14 mouse cellular contexts compared by ENCODE assay signal in the genomic region with DNA sequence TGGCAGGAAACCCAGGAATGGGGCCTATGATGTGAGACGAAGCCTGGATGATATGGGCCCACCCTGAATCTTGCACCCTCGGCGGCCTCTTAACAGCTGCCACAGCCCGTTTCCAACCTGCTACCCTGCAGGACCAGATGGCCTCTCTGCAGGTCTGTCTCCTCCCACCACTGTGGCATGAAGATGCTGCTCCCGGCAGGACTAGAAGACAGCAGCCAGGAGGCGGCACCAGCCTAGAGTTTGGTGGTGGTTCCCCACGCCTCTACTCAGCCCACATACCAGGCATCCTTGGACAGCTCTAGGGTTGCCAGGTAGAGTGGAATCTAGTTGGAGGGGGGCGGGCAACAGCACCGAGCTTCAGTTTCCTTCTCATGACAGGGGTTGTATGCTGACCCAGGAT.
DNase-seq lines count a peak whose midpoint lies in the region; ATAC-seq lines count a peak whose summit lies in the region.
"Had no signal": no experiment of that assay in that cellular context is flagged by ENCODE, and none has a peak within 500 bp of the region (broad histone marks: within the 10 kb centered on the region; RNA-seq: fewer than 3 reads in every experiment).

No protein-coding gene starts in this region.

- no peak overlapping the region for H3K27ac ChIP-seq in forebrain, embryonic 11.5 days (ENCODE audit: low read depth, low read length)
- no peak overlapping the region for H3K27ac ChIP-seq in forebrain, embryonic 16.5 days (ENCODE audit: low read length)
- H3K27ac ChIP-seq: heart, embryonic 13.5 days; midbrain, embryonic 10.5 days had no signal

- H3K27me3 ChIP-seq in forebrain, embryonic 11.5 days (ENCODE audit: control insufficient read depth, insufficient read depth, low read length) = no peaks in the 10 kb centered on the region
- H3K27me3 ChIP-seq in forebrain, embryonic 16.5 days (replicated peaks; ENCODE audit: control insufficient read depth, insufficient read depth, low read length) = no peaks in the 10 kb centered on the region
- H3K27me3 ChIP-seq: heart, embryonic 13.5 days had no signal

- ATAC-seq in forebrain, embryonic 11.5 days (replicated peaks; ENCODE audit: low FRiP score) = 0 out of 2 replicates have a peak, but pooled peaks have one; percentile 18
- ATAC-seq in forebrain, embryonic 16.5 days = no peak
- no peak for ATAC-seq in erythroblast, adult 5-6 weeks (replicated peaks; ENCODE audit: low FRiP score, poor library complexity, severe bottlenecking)
- ATAC-seq: liver, postnatal 0 days had no signal

- H3K4me1 ChIP-seq in forebrain, embryonic 11.5 days (replicated peaks; ENCODE audit: control insufficient read depth, insufficient read depth, low read length) = no peaks in the 10 kb centered on the region
- H3K4me1 ChIP-seq in forebrain, embryonic 16.5 days (replicated peaks; ENCODE audit: control insufficient read depth, insufficient read depth, low read length) = no peaks in the 10 kb centered on the region
- H3K4me1 ChIP-seq: heart, embryonic 13.5 days; midbrain, embryonic 10.5 days had no signal

- H3K9me3 ChIP-seq in forebrain, embryonic 11.5 days (ENCODE audit: control insufficient read depth, low read length) = no peaks in the 10 kb centered on the region
- H3K9me3 ChIP-seq in forebrain, embryonic 16.5 days (ENCODE audit: control insufficient read depth, low read length) = no peaks in the 10 kb centered on the region
- H3K9me3 ChIP-seq: heart, embryonic 13.5 days; midbrain, embryonic 10.5 days had no signal

- DNase-seq in forebrain, embryonic 11.5 days (ENCODE audit: low spot score) = no peak
- DNase-seq in layer of hippocampus, adult 11-12 months (ENCODE audit: low spot score) = peak; percentile 19
- DNase-seq in layer of hippocampus, postnatal 36 days = no peak
- DNase-seq in brain, adult 2 months (ENCODE audit: low read depth, low spot score) = peak; percentile 78
- peak; percentile 70 to 82 for DNase-seq in cerebellum, postnatal 14 days
- no peak for DNase-seq in gastrocnemius, postnatal 10 days
- DNase-seq: kidney, adult 11 months; liver, postnatal 0 days; spleen, adult 18-20 months had no signal

- H3K4me2 ChIP-seq in forebrain, embryonic 11.5 days (ENCODE audit: low read depth, low read length, severe bottlenecking) = no peak overlapping the region
- H3K4me2 ChIP-seq in forebrain, embryonic 16.5 days (ENCODE audit: low read length) = no peak overlapping the region
- H3K4me2 ChIP-seq: heart, embryonic 13.5 days had no signal

- no peak overlapping the region for H3K4me3 ChIP-seq in forebrain, embryonic 11.5 days (ENCODE audit: low read depth, low read length)
- no peak overlapping the region for H3K4me3 ChIP-seq in forebrain, embryonic 16.5 days (replicated peaks; ENCODE audit: low read length)
- H3K4me3 ChIP-seq: heart, embryonic 13.5 days; midbrain, embryonic 10.5 days had no signal

- no peak overlapping the region for H3K9ac ChIP-seq in forebrain, embryonic 11.5 days (ENCODE audit: low read length)
- no peak overlapping the region for H3K9ac ChIP-seq in forebrain, embryonic 16.5 days (replicated peaks; ENCODE audit: low read depth, low read length)
- H3K9ac ChIP-seq: heart, embryonic 13.5 days; liver, postnatal 0 days had no signal

- 84% methylated on average over 9 of the region's 9 CpGs for WGBS in forebrain, embryonic 11.5 days
- WGBS in forebrain, embryonic 16.5 days = 81% methylated on average over 9 of the region's 9 CpGs

- H3K36me3 ChIP-seq in forebrain, embryonic 11.5 days (ENCODE audit: control insufficient read depth, insufficient read depth, low read length) = peaks cover 9% of the 10 kb centered on the region; the same call in 1 of the 2 replicates
- no peaks in the 10 kb centered on the region for H3K36me3 ChIP-seq in forebrain, embryonic 16.5 days (ENCODE audit: control insufficient read depth, insufficient read depth)
- H3K36me3 ChIP-seq: G1E had no signal

Comparison
In these comparisons a context has a peak if more than half of its experiments do, and no peak if none do; other contexts are left out.
1. DNase-seq: peak in layer of hippocampus, adult 11-12 months (single experiment), brain, adult 2 months (single experiment) and cerebellum, postnatal 14 days (2 of 2); none in forebrain, embryonic 11.5 days (single experiment), layer of hippocampus, postnatal 36 days (0 of 2) and gastrocnemius, postnatal 10 days (single experiment).